Mouse (Mus musculus) limb, embryonic 11.5 days (tissue): ENCODE results near the gene Nip7. TPM values are rescaled to one million over a fixed set of nuclear protein-coding genes. Genes with fewer than 3 reads are reported as not detected.
"Not testable (repeated sequence)": the region's sequence is repeated elsewhere in the genome, so short reads cannot be mapped to it uniquely, and the experiment has no call there.

ENCODE experiments used
- ATAC-seq: fragments of 200-750 bp; cut with Nextera tagmentation; 2 replicates; pipeline ENCODE4 v1.8.0; 2017; ENCODE audit warnings: low read depth; ENCODE audit not compliant: insufficient number of reproducible peaks, low FRiP score, low TSS enrichment
- DNase-seq: peaks from one replicate; pipeline ENCODE4 v3.0.0-alpha.2; 2015; ENCODE audit warnings: low spot score
- H3K27ac ChIP-seq: fragments of 300-500 bp; sonication (generic); replicated peaks from 2 replicates; pipeline ENCODE4 v1.5.1; 2014; ENCODE audit warnings: low read depth, mild to moderate bottlenecking, low read length
- H3K27me3 ChIP-seq: fragments of 300-500 bp; sonication (generic); 2 replicates; pipeline ENCODE4 v1.6.1; 2014; ENCODE audit warnings: mild to moderate bottlenecking, low read length, mixed read lengths; ENCODE audit not compliant: control insufficient read depth, insufficient read depth
- H3K36me3 ChIP-seq: fragments of 300-500 bp; sonication (generic); 2 replicates; pipeline ENCODE4 v1.6.1; 2014; ENCODE audit warnings: mild to moderate bottlenecking, low read length, moderate library complexity, mixed read lengths; ENCODE audit not compliant: control insufficient read depth, insufficient read depth
- H3K4me1 ChIP-seq: fragments of 300-500 bp; sonication (generic); 2 replicates; pipeline ENCODE4 v1.6.1; 2014; ENCODE audit warnings: low read length, mixed read lengths; ENCODE audit not compliant: control insufficient read depth, insufficient read depth
- H3K4me2 ChIP-seq: fragments of 300-500 bp; sonication (generic); 2 replicates; pipeline ENCODE4 v1.6.1; 2014; ENCODE audit warnings: low read depth, mild to moderate bottlenecking, moderate library complexity; ENCODE audit not compliant: severe bottlenecking
- H3K4me3 ChIP-seq: fragments of 300-500 bp; sonication (generic); 2 replicates; pipeline ENCODE4 v1.5.1; 2014; ENCODE audit warnings: low read depth, low read length
- H3K9ac ChIP-seq: fragments of 300-500 bp; sonication (generic); 2 replicates; pipeline ENCODE4 v1.6.1; 2014; ENCODE audit warnings: mild to moderate bottlenecking, low read length
- H3K9me3 ChIP-seq: fragments of 300-500 bp; sonication (generic); 2 replicates; pipeline ENCODE4 v1.6.1; 2016; ENCODE audit warnings: low read length; ENCODE audit not compliant: control insufficient read depth
- WGBS: fragments of 180-500 bp; shearing (Covaris S2); extraction: QIAGEN DNeasy Blood & Tissue Kit; methylation state at CpG from one replicate; pipeline ENCODE4 v1.1.7; 2014; 5-methylcytosine and 5-hydroxymethylcytosine counted together
- microRNA-seq: library from miRNA; unstranded; fragments of <30 nt; microRNA quantifications from one replicate; pipeline ENCODE4, GENCODE M21; 2016
- polyA plus RNA-seq: library from polyadenylated mRNA; unstranded; fragments of >200 nt; fragmentation: Nextera tagmentation; extraction: Ambion mirVana; gene quantifications from 2 replicates; pipeline ENCODE4 v1.2.1, GENCODE M21; 2014

Nip7 gene
- polyA plus RNA-seq, 1 experiment from 2014 or later = 119 TPM

GRCm38 (mm10) chr8:107108089-107108488 is 51.4 kb downstream of the Nip7 start:
- not testable (repeated sequence) for DNase-seq, H3K9ac ChIP-seq, H3K4me3 ChIP-seq, ATAC-seq, H3K27ac ChIP-seq, H3K27me3 ChIP-seq, H3K4me1 ChIP-seq, H3K36me3 ChIP-seq, H3K4me2 ChIP-seq, H3K9me3 ChIP-seq
- WGBS = 90% methylated on average over 5 of the region's 5 CpGs

- no peak for DNase-seq
- Histone ChIP-seq H3K4me1 (peaks cover 3% of the 10 kb centered on the region; the same call in 1 of the 2 replicates), H3K4me3 (no peak overlapping the region), H3K9ac (0 out of 2 replicates have a peak overlapping the region, but pooled peaks have one; percentile 22), H3K27ac (0 out of 2 replicates have a peak overlapping the region, but pooled peaks have one; percentile 36), H3K36me3 (no peaks in the 10 kb centered on the region), H3K27me3 (no peaks in the 10 kb centered on the region), H3K4me2 (0 out of 2 replicates have a peak overlapping the region, but pooled peaks have one; percentile 0), H3K9me3 (no peaks in the 10 kb centered on the region)
- ATAC-seq = no peak
- WGBS = 75% methylated on average over 23 of the region's 23 CpGs
Observed at GRCm38 (mm10) chr8:107108978-107109720, 52.5 kb downstream of the Nip7 start.

DNA sequence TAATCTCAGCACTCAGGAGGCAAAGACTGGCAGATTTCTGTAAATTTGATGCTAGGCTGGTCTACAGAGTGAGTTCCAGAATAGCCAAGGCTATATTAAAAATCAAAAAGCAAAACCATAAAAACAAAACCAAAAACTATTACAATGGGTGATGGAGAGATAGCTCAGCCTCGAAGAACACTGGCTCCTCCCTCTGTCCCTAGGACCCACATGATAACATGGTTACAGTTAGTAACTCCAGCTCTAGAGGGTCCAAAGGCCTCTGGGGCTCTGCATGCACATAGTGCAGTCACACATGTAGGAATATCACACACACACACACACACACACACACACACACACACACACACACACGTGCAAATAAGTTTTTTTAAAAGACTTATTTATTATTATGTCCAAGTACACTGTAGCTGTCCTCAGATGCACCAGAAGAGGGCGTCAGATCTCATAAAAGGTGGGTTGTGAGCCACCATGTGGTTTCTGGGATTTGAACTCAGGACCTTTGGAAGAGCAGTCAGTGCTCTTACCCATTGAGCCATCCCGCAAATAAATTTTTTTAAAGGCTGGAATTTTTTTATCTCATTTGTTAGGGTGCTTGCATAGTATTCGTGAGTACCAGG is 53.2 kb downstream of the Nip7 start:
- DNase-seq = no peak
- Histone ChIP-seq H3K36me3 (no peaks in the 10 kb centered on the region), H3K27ac (no peak overlapping the region), H3K4me1 (peaks cover 3% of the 10 kb centered on the region; the same call in 1 of the 2 replicates), H3K9me3 (no peaks in the 10 kb centered on the region), H3K9ac (no peak overlapping the region), H3K4me2 (no peak overlapping the region), H3K4me3 (no peak overlapping the region), H3K27me3 (no peaks in the 10 kb centered on the region)
- WGBS = 81% methylated on average over 5 of the region's 5 CpGs
- ATAC-seq = no peak

Small RNAs within 50 kb of the gene (microRNA-seq; reads per million reads assigned to microRNA genes)
- gene Mir7075 = 2.7 reads per million

Other genes with a start within 250 kb of the Nip7 start
- 0.24 and 0.40 TPM in 2 replicates for gene Has3, start 186.6 kb upstream of the Nip7 start, polyA plus RNA-seq
- 82.6 and 89.6 TPM in 2 replicates for gene Utp4, start 163.2 kb upstream of the Nip7 start, polyA plus RNA-seq
- gene Sntb2, start 121.1 kb upstream of the Nip7 start, polyA plus RNA-seq = 10.7 and 12.9 TPM in 2 replicates
- gene Vps4a, start 25.7 kb upstream of the Nip7 start, polyA plus RNA-seq = 71.4 and 73.1 TPM in 2 replicates
- gene Pdf, start 8.3 kb upstream of the Nip7 start, polyA plus RNA-seq = 53.7 and 54.2 TPM in 2 replicates
- gene Cog8, start 188 bp upstream of the Nip7 start, polyA plus RNA-seq = 42.2 and 42.7 TPM in 2 replicates
- not detected in 2 replicates for gene Tmed6, start 8.8 kb downstream of the Nip7 start, polyA plus RNA-seq
- gene Terf2, start 39.7 kb downstream of the Nip7 start, polyA plus RNA-seq = 16.5 and 18.8 TPM in 2 replicates
- 116 and 128 TPM in 2 replicates for gene Cyb5b, start 93.8 kb downstream of the Nip7 start, polyA plus RNA-seq
- gene Nfat5, start 236.6 kb downstream of the Nip7 start, polyA plus RNA-seq = 13.0 and 15.3 TPM in 2 replicates